Mouse (Mus musculus) MEL (cell line): ENCODE data around the gene Fto. TPM values are rescaled to one million over a fixed set of nuclear protein-coding genes. Genes with fewer than 3 reads are reported as not detected.

Experiments
- DNase-seq: peaks from one replicate; pipeline ENCODE4 v3.0.0; 2011; ENCODE audit warnings: low read depth, low spot score
- H3K27ac ChIP-seq: 2 replicates; pipeline ENCODE4 v1.5.1; 2012; ENCODE audit warnings: low read depth, mild to moderate bottlenecking, control low read depth, low read length, moderate library complexity; ENCODE audit not compliant: control insufficient read depth
- H3K27me3 ChIP-seq, 2 experiments: fragments of 150-350 bp in 1 of 2; sonication (generic) in 1 of 2; 2 replicates each; pipeline ENCODE4 v1.6.1; 2012; ENCODE audit warnings: low read length in 2 of 2, mild to moderate bottlenecking in 2 of 2, improper control_type of control experiment in 1 of 2, moderate library complexity in 1 of 2; ENCODE audit not compliant: insufficient read depth in 2 of 2, control insufficient read depth in 1 of 2
- H3K36me3 ChIP-seq, 2 experiments: 2 replicates each; pipeline ENCODE4 v1.6.1; 2012 to 2014; ENCODE audit warnings: low read length in 2 of 2, improper control_type of control experiment in 1 of 2, inconsistent platforms in 1 of 2, mild to moderate bottlenecking in 1 of 2; ENCODE audit not compliant: insufficient read depth in 2 of 2, control insufficient read depth in 1 of 2
- H3K4me1 ChIP-seq, 2 experiments: fragments of 150-350 bp in 1 of 2; sonication (generic) in 1 of 2; 2 replicates each; pipeline ENCODE4 v1.6.1; 2012; ENCODE audit warnings: low read length in 2 of 2, improper control_type of control experiment in 1 of 2, mild to moderate bottlenecking in 1 of 2; ENCODE audit not compliant: insufficient read depth in 2 of 2, control insufficient read depth in 1 of 2
- H3K4me3 ChIP-seq, 2 experiments: fragments of 150-350 bp in 1 of 2; sonication (generic) in 1 of 2; 2 replicates each; pipeline ENCODE4 v1.5.1; 2012; ENCODE audit warnings: low read depth in 2 of 2, low read length in 2 of 2, mild to moderate bottlenecking in 2 of 2, moderate library complexity in 2 of 2, control low read depth in 1 of 2, improper control_type of control experiment in 1 of 2; ENCODE audit not compliant: control insufficient read depth in 1 of 2, insufficient read depth in 1 of 2
- H3K79me2 ChIP-seq: 2 replicates; pipeline ENCODE4 v1.6.1; 2012; ENCODE audit warnings: mild to moderate bottlenecking, low read length, moderate library complexity; ENCODE audit not compliant: control insufficient read depth, poor library complexity, insufficient read depth
- H3K9ac ChIP-seq: 2 replicates; pipeline ENCODE4 v1.6.1; 2012; ENCODE audit warnings: low read depth, mild to moderate bottlenecking, control low read depth, low read length, moderate library complexity; ENCODE audit not compliant: control insufficient read depth, poor library complexity, severe bottlenecking
- H3K9me3 ChIP-seq: fragments of 150-350 bp; sonication (generic); replicated peaks from 2 replicates; pipeline ENCODE4 v1.6.1; 2012; ENCODE audit warnings: mild to moderate bottlenecking, low read length, improper control_type of control experiment, moderate library complexity; ENCODE audit not compliant: insufficient read depth
- CHD1 ChIP-seq: IDR thresholded peaks from 2 replicates; pipeline ENCODE4 v1.6.1; 2012; ENCODE audit warnings: low read depth, mild to moderate bottlenecking, inconsistent platforms, low read length, improper control_type of control experiment
- CHD2 ChIP-seq: IDR thresholded peaks from 2 replicates; pipeline ENCODE4 v1.6.1; 2011; ENCODE audit warnings: low read length, improper control_type of control experiment
- CTCF ChIP-seq, 3 experiments: IDR thresholded peaks in 2 of 3; conservative IDR thresholded peaks in 1 of 3; 2 replicates each; pipeline ENCODE4 v1.5.1; 2011 to 2012; ENCODE audit warnings: low read length in 3 of 3, low read depth in 2 of 3, mild to moderate bottlenecking in 2 of 3, improper control_type of control experiment in 1 of 3, inconsistent platforms in 1 of 3, mixed read lengths in 1 of 3, moderate library complexity in 1 of 3; ENCODE audit not compliant: control insufficient read depth in 1 of 3, insufficient read depth in 1 of 3, poor library complexity in 1 of 3, severe bottlenecking in 1 of 3
- EP300 ChIP-seq, 2 experiments: IDR thresholded peaks; 2 replicates each; pipeline ENCODE4 v1.6.1; 2011; ENCODE audit warnings: improper control_type of control experiment in 2 of 2, low read length in 2 of 2, low read depth in 1 of 2, mild to moderate bottlenecking in 1 of 2
- HCFC1 ChIP-seq: IDR thresholded peaks from 2 replicates; pipeline ENCODE4 v1.6.1; 2012; ENCODE audit warnings: low read depth, mild to moderate bottlenecking, inconsistent platforms, low read length, improper control_type of control experiment, moderate library complexity
- MAFK ChIP-seq: IDR thresholded peaks from 2 replicates; pipeline ENCODE4 v1.6.1; 2011; ENCODE audit warnings: low read depth, mild to moderate bottlenecking, low read length, improper control_type of control experiment, borderline replicate concordance
- MAX ChIP-seq: IDR thresholded peaks from 2 replicates; pipeline ENCODE4 v1.6.1; 2011; ENCODE audit warnings: low read length, improper control_type of control experiment
- MXI1 ChIP-seq: IDR thresholded peaks from 2 replicates; pipeline ENCODE4 v1.6.1; 2011; ENCODE audit warnings: mild to moderate bottlenecking, low read depth, low read length, improper control_type of control experiment
- MYB ChIP-seq: IDR thresholded peaks from 2 replicates; pipeline ENCODE4 v1.6.1; 2011; ENCODE audit warnings: mild to moderate bottlenecking, low read depth, low read length, improper control_type of control experiment
- NELFE ChIP-seq: IDR thresholded peaks from 2 replicates; pipeline ENCODE4 v1.6.1; 2011; ENCODE audit warnings: low read depth, low read length, improper control_type of control experiment
- NRF1 ChIP-seq: IDR thresholded peaks from 2 replicates; pipeline ENCODE4 v1.6.1; 2014; ENCODE audit warnings: low read depth, mild to moderate bottlenecking, inconsistent platforms, low read length, improper control_type of control experiment, moderate library complexity; ENCODE audit not compliant: poor library complexity, insufficient read depth, severe bottlenecking
- POLR2AphosphoS5 ChIP-seq: IDR thresholded peaks from 2 replicates; pipeline ENCODE4 v1.6.1; 2012; ENCODE audit warnings: low read depth, borderline replicate concordance, mild to moderate bottlenecking, inconsistent platforms, low read length, moderate library complexity, mixed read lengths
- RAD21 ChIP-seq: IDR thresholded peaks from 2 replicates; pipeline ENCODE4 v1.6.1; 2011; ENCODE audit warnings: mild to moderate bottlenecking, low read depth, low read length, improper control_type of control experiment
- SIN3A ChIP-seq: IDR thresholded peaks from 2 replicates; pipeline ENCODE4 v1.6.1; 2012; ENCODE audit warnings: low read length, improper control_type of control experiment, inconsistent platforms
- TCF12 ChIP-seq: IDR thresholded peaks from 2 replicates; pipeline ENCODE4 v1.6.1; 2014; ENCODE audit warnings: low read depth, mild to moderate bottlenecking, inconsistent platforms, low read length, improper control_type of control experiment, moderate library complexity
- UBTF ChIP-seq: IDR thresholded peaks from 2 replicates; pipeline ENCODE4 v1.6.1; 2012; ENCODE audit warnings: low read depth, mild to moderate bottlenecking, inconsistent platforms, low read length, improper control_type of control experiment, moderate library complexity, borderline replicate concordance; ENCODE audit not compliant: insufficient read depth
- USF1 ChIP-seq: IDR thresholded peaks from 2 replicates; pipeline ENCODE4 v1.6.1; 2014; ENCODE audit warnings: low read depth, mild to moderate bottlenecking, inconsistent platforms, low read length, improper control_type of control experiment, moderate library complexity
- ZMIZ1 ChIP-seq: IDR thresholded peaks from 2 replicates; pipeline ENCODE4 v1.6.1; 2012; ENCODE audit warnings: low read depth, mild to moderate bottlenecking, inconsistent platforms, low read length, improper control_type of control experiment, moderate library complexity
- ZNF384 ChIP-seq: IDR thresholded peaks from 2 replicates; pipeline ENCODE4 v1.6.1; 2012; ENCODE audit warnings: low read depth, mild to moderate bottlenecking, inconsistent platforms, low read length, improper control_type of control experiment
- polyA plus RNA-seq, 2 experiments: library from polyadenylated mRNA; stranded (reverse) in 1 of 2; unstranded in 1 of 2; fragments of >175 nt in 1 of 2; fragments of >200 nt in 1 of 2; gene quantifications; 2 replicates each; pipeline versions ENCODE4 v1.2.1 to v1.2.4; 2012; ENCODE audit warnings: low replicate concordance in 2 of 2, low read depth in 1 of 2; ENCODE audit not compliant: insufficient read length in 2 of 2, insufficient read depth in 1 of 2, missing spikeins in 1 of 2
- total RNA-seq: library from RNA; depleted of rRNA; stranded (reverse); fragments of 300-350 nt; gene quantifications from 2 replicates; pipeline ENCODE4 v1.2.3, GENCODE M21; 2012

Gene Fto
- total and polyA plus RNA-seq, 3 experiments = 13.5 to 41.1 TPM; not detected in 1

DNA sequence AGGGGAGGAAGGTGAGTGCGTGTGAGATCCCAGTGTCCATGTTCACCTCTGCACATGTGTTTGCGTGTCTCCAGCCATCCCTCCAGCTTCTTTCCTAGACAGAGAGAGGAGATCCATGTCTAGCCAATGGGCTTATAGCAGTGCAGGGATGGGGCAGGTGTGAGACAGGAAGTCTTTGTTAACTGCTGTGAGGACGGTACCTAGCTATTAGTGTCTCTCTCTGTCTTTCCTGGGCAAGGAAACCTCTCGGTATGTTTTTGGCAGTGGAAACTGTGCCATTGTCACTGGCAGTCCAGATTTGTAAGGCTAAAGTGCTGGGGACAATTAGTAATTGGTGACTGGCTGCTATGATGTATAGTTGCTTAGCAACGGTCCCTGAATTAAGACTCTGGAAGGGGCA is 304.4 kb downstream of the Fto start:
- no peaks in the 10 kb centered on the region for H3K27me3 ChIP-seq
- TF ChIP-seq NRF1 (no peak), ZNF384 (no peak), SIN3A (no peak), CHD2 (no peak), RAD21 (no peak), NELFE (no peak), POLR2AphosphoS5 (no peak)
- H3K4me1 ChIP-seq = no peaks in the 10 kb centered on the region
- H3K36me3 ChIP-seq = no peaks in the 10 kb centered on the region
- no peak overlapping the region for H3K4me3 ChIP-seq
- no peak overlapping the region for H3K27ac ChIP-seq
- H3K9ac ChIP-seq = no peak overlapping the region
- H3K79me2 ChIP-seq = no peaks in the 10 kb centered on the region
- DNase-seq = no peak
- no peaks in the 10 kb centered on the region for H3K9me3 ChIP-seq

DNA sequence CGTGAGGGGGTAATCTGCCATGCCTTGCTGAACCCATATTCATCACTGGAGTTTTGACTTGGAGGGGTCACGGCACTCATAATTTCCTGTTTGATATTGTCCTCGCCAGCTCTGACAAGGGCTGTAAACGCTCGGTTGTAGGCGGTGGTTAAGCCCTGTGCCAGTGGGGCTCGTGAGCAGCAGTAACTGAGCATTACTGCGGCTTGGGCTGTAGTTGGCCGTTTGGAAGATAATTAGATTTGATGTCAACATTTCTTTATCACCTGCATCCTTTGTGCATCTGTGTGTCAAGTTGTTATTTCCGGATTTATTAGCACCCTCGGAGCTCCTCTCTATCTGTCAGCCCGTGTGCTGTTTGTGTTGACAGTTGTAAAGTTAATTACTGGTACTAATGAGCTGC is 309.4 kb downstream of the Fto start:
- no peak overlapping the region for H3K4me3 ChIP-seq
- H3K9me3 ChIP-seq = no peaks in the 10 kb centered on the region
- no peak overlapping the region for H3K27ac ChIP-seq
- H3K4me1 ChIP-seq = no peaks in the 10 kb centered on the region
- H3K9ac ChIP-seq = no peak overlapping the region
- H3K27me3 ChIP-seq = no peaks in the 10 kb centered on the region
- no peaks in the 10 kb centered on the region for H3K36me3 ChIP-seq
- no peak for TF ChIP-seq EP300 (IDR thresholded peaks at IDR 0.05; ENCODE audit: low read depth in 1 of 2, low read length in 2 of 2)
- TF ChIP-seq USF1 = no peak
- no peak for TF ChIP-seq NRF1
- no peak for TF ChIP-seq MAFK
- TF ChIP-seq HCFC1 = no peak
- TF ChIP-seq RAD21 = no peak
- TF ChIP-seq ZMIZ1 = no peak
- TF ChIP-seq MAX = no peak
- no peak for TF ChIP-seq CHD1
- TF ChIP-seq MYB = no peak
- TF ChIP-seq CTCF (IDR thresholded peaks at IDR 0.05 in 2 of 3, conservative IDR thresholded peaks at IDR 0.05 in 1 of 3; ENCODE audit: control insufficient read depth in 1 of 3, insufficient read depth in 1 of 3, low read depth in 2 of 3, low read length in 3 of 3, poor library complexity in 1 of 3, severe bottlenecking in 1 of 3) = no peak
- no peak for TF ChIP-seq UBTF
- TF ChIP-seq TCF12 = no peak
- TF ChIP-seq MXI1 = no peak
- no peaks in the 10 kb centered on the region for H3K79me2 ChIP-seq
- DNase-seq = no peak
